Mouse (Mus musculus): ENCODE results near the gene Dbp. TPM values are rescaled to one million over a fixed set of nuclear protein-coding genes. Genes with fewer than 3 reads are reported as not detected.
A peak's percentile ranks its signal among the peaks of the same experiment; 100 is the strongest.

The Dbp gene
- polyA plus RNA-seq, 1 experiment: 20.0 TPM

- DNase-seq (ENCODE audit: low read depth in 1 of 2, low spot score in 2 of 2): no peak
- Histone ChIP-seq H3K27me3 (ENCODE audit: control insufficient read depth, insufficient read depth, low read length) (no peaks in the 10 kb centered on the region), H3K4me1 (ENCODE audit: control insufficient read depth, insufficient read depth, insufficient read length) (no peaks in the 10 kb centered on the region), H3K27ac (ENCODE audit: insufficient read depth, low read length) (no peak overlapping the region), H3K4me3 (ENCODE audit: extremely low read depth, insufficient read depth, insufficient read length) (no peak overlapping the region), H3K36me3 (ENCODE audit: control insufficient read depth, insufficient read depth, low read length) (no peaks in the 10 kb centered on the region)
- 94% methylated on average over 9 of the region's 9 CpGs for WGBS
- no peak for TF ChIP-seq CTCF (IDR thresholded peaks at IDR 0.05; ENCODE audit: extremely low read depth, insufficient read depth, insufficient read length, insufficient replicate concordance)
- TF ChIP-seq POLR2A (IDR thresholded peaks at IDR 0.05; ENCODE audit: low read depth, low read length): no peak
Observed at GRCm38 (mm10) chr7:45668921-45669320, 36.0 kb upstream of the Dbp start.

GRCm38 (mm10) chr7:45677627-45678295 is 27.1 kb upstream of the Dbp start:
- 93% methylated on average over 7 of the region's 7 CpGs for WGBS

GRCm38 (mm10) chr7:45678513-45678912 is 26.4 kb upstream of the Dbp start:
- Histone ChIP-seq H3K36me3 (ENCODE audit: control insufficient read depth, insufficient read depth, low read length) (no peaks in the 10 kb centered on the region), H3K27me3 (ENCODE audit: control insufficient read depth, insufficient read depth, low read length) (no peaks in the 10 kb centered on the region), H3K4me1 (ENCODE audit: control insufficient read depth, insufficient read depth, insufficient read length) (peaks cover 25% of the 10 kb centered on the region), H3K27ac (ENCODE audit: insufficient read depth, low read length) (no peak overlapping the region), H3K4me3 (ENCODE audit: extremely low read depth, insufficient read depth, insufficient read length) (no peak overlapping the region)
- DNase-seq (ENCODE audit: low read depth in 1 of 2, low spot score in 2 of 2): no peak
- no peak for TF ChIP-seq CTCF (IDR thresholded peaks at IDR 0.05; ENCODE audit: extremely low read depth, insufficient read depth, insufficient read length, insufficient replicate concordance)
- no peak for TF ChIP-seq POLR2A (IDR thresholded peaks at IDR 0.05; ENCODE audit: low read depth, low read length)
- WGBS: 91% methylated on average over 14 of the region's 14 CpGs

More at GRCm38 (mm10) chr7:45677627-45678295, 27.1 kb upstream of the Dbp start:
- no peaks in the 10 kb centered on the region for H3K27me3 ChIP-seq (ENCODE audit: control insufficient read depth, insufficient read depth, low read length)
- no peak overlapping the region for H3K4me3 ChIP-seq (ENCODE audit: extremely low read depth, insufficient read depth, insufficient read length)
- TF ChIP-seq POLR2A (IDR thresholded peaks at IDR 0.05; ENCODE audit: low read depth, low read length): no peak
- TF ChIP-seq CTCF (IDR thresholded peaks at IDR 0.05; ENCODE audit: extremely low read depth, insufficient read depth, insufficient read length, insufficient replicate concordance): no peak
- H3K36me3 ChIP-seq (ENCODE audit: control insufficient read depth, insufficient read depth, low read length): no peaks in the 10 kb centered on the region
- H3K27ac ChIP-seq (ENCODE audit: insufficient read depth, low read length): no peak overlapping the region
- H3K4me1 ChIP-seq (ENCODE audit: control insufficient read depth, insufficient read depth, insufficient read length): peaks cover 25% of the 10 kb centered on the region
- DNase-seq (ENCODE audit: low read depth in 1 of 2, low spot score in 2 of 2): no peak

- no peak for DNase-seq (ENCODE audit: low read depth in 1 of 2, low spot score in 2 of 2)
- Histone ChIP-seq H3K27me3 (ENCODE audit: control insufficient read depth, insufficient read depth, low read length) (no peaks in the 10 kb centered on the region), H3K4me1 (ENCODE audit: control insufficient read depth, insufficient read depth, insufficient read length) (peaks cover 25% of the 10 kb centered on the region), H3K36me3 (ENCODE audit: control insufficient read depth, insufficient read depth, low read length) (no peaks in the 10 kb centered on the region), H3K4me3 (ENCODE audit: extremely low read depth, insufficient read depth, insufficient read length) (no peak overlapping the region), H3K27ac (ENCODE audit: insufficient read depth, low read length) (peak overlapping the region; percentile 89)
- WGBS: 80% methylated on average over 14 of the region's 14 CpGs
- TF ChIP-seq POLR2A (IDR thresholded peaks at IDR 0.05; ENCODE audit: low read depth, low read length): no peak
- TF ChIP-seq CTCF (IDR thresholded peaks at IDR 0.05; ENCODE audit: extremely low read depth, insufficient read depth, insufficient read length, insufficient replicate concordance): no peak
Observed at GRCm38 (mm10) chr7:45679966-45680621, 24.8 kb upstream of the Dbp start.

GRCm38 (mm10) chr7:45681046-45681736 is 23.7 kb upstream of the Dbp start:
- peak; percentile 47 to 62 for DNase-seq (ENCODE audit: low read depth in 1 of 2, low spot score in 2 of 2)
- no peak; the same call in 1 of the 2 replicates for TF ChIP-seq POLR2A (IDR thresholded peaks at IDR 0.05; ENCODE audit: low read depth, low read length)
- no peak for TF ChIP-seq CTCF (IDR thresholded peaks at IDR 0.05; ENCODE audit: extremely low read depth, insufficient read depth, insufficient read length, insufficient replicate concordance)
- peaks cover 25% of the 10 kb centered on the region for H3K4me1 ChIP-seq (ENCODE audit: control insufficient read depth, insufficient read depth, insufficient read length)
- WGBS: 25% methylated on average over 8 of the region's 8 CpGs
- H3K36me3 ChIP-seq (ENCODE audit: control insufficient read depth, insufficient read depth, low read length): no peaks in the 10 kb centered on the region
- no peaks in the 10 kb centered on the region for H3K27me3 ChIP-seq (ENCODE audit: control insufficient read depth, insufficient read depth, low read length)
- H3K4me3 ChIP-seq (ENCODE audit: extremely low read depth, insufficient read depth, insufficient read length): no peak overlapping the region
- peak overlapping the region; percentile 89 for H3K27ac ChIP-seq (ENCODE audit: insufficient read depth, low read length)

- peak; percentile 60 to 78 for DNase-seq (ENCODE audit: low read depth in 1 of 2, low spot score in 2 of 2)
- TF ChIP-seq POLR2A (IDR thresholded peaks at IDR 0.05; ENCODE audit: low read depth, low read length) (no peak), CTCF (IDR thresholded peaks at IDR 0.05; ENCODE audit: extremely low read depth, insufficient read depth, insufficient read length, insufficient replicate concordance) (peak; percentile 96)
- no peaks in the 10 kb centered on the region for H3K36me3 ChIP-seq (ENCODE audit: control insufficient read depth, insufficient read depth, low read length)
- H3K27ac ChIP-seq (ENCODE audit: insufficient read depth, low read length): peak overlapping the region; percentile 89
- H3K4me3 ChIP-seq (ENCODE audit: extremely low read depth, insufficient read depth, insufficient read length): no peak overlapping the region
- no peaks in the 10 kb centered on the region for H3K27me3 ChIP-seq (ENCODE audit: control insufficient read depth, insufficient read depth, low read length)
- peaks cover 29% of the 10 kb centered on the region for H3K4me1 ChIP-seq (ENCODE audit: control insufficient read depth, insufficient read depth, insufficient read length)
- WGBS: 47% methylated on average over 14 of the region's 14 CpGs
Observed at GRCm38 (mm10) chr7:45682144-45683126, 22.5 kb upstream of the Dbp start.
